Mouse (Mus musculus) right cerebral cortex, adult 2 months (tissue): ENCODE results near the gene Chd2.

Experiments
- DNase-seq, 2 experiments: peaks; one replicate each; pipeline ENCODE4 v3.0.0; 2021 to 2022; ENCODE audit warnings: low spot score in 2 of 2

Gene Chd2

DNA sequence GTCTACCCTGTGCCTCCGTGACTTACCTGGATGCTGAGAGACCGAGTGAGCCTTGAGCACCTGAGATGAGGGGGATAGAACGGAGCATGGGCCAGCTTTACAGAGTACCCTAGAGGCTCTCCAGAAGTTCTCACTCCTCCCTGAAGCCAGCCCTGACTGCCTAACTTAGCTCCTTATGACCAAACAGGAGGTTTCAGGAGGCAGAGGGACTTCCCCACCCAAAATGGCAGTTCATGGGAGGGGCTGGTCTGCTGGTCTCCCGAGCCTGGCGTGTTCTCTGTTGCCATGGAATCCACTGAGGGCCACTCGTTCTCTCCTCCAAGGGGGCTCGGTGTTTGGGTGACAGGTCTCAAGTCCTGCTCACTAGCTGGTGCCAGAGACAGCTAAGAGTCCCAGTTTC, 130.1 kb downstream of the Chd2 start:
- no peak for DNase-seq

DNA sequence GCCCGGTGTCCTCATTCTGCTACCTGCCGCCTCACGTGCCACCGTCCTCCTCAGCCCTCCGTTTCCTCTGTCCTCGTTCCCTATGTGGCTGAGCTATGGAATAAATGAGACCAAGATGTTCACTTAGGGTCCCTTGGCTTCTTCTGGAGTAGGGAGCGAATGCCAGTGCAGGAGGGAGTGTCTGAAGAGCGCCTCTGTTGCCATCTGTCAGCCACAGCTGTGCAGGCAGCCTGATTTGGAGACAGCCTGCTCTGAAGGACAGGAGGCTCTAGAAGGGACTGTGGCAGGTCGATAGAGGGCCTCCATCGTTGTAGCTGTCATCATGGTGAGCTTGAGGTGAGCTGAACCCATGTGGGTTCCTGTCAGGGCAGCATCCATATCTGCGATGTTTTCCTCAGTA, 136.1 kb downstream of the Chd2 start:
- no peak for DNase-seq

DNA sequence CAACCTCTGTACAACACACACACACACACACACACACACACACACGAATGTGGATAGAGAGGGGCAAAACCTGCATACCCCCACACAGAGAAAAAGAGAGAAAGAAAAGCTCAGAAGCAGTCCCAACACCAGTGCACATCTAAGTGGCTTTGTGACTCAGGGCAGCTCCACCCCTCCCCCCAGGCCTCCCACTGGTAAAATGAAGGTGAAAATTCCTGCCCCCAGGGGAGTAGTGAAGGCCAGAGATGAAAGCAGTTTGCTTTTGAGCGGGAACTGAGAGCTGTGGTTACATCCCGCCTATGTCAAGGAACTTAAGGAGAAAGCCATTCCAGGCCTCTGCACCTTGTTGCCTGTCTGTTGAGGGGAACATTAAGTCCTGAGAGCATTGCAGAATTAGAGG, 138.1 kb downstream of the Chd2 start:
- DNase-seq = no peak

DNA sequence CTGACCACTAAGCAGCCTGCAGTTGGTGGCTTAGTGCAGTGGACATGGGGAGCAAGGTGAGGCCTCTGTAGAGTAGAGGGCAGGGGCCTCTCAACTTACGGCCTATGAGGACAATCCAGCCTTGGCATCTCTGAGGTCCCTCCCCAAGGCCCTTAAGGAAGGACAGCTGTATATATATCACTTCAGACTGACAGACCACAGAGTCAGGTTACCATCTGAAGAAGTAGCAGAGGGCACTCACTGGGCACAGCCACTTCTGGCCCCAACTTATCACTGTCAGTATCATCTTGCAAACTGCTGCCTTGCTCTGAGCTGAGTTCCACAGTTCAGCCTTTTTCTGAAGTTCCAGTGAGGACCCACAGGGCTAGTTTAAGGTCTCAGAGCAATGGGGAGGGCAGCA, 139.0 kb downstream of the Chd2 start:
- DNase-seq = no peak

DNA sequence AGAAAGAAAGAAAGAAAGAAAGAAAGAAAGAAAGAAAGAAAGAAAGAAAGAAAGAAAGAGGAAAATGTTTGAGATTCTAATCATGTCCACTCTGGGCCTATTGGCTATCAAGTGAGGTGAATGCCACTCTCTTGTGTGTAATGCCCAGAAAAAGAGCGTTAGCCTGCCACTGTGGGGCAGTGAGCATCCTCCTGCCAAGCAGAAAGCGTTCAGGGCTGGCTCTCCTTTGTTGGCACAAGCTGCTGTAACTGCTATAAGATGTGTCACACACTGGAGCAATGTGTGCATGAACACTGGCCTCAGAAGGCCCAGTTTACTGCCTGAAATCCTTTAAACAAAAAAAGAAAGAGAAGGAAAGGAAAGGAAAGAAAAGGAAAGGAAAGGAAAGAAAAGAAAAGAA, 139.5 kb downstream of the Chd2 start:
- no peak for DNase-seq

DNA sequence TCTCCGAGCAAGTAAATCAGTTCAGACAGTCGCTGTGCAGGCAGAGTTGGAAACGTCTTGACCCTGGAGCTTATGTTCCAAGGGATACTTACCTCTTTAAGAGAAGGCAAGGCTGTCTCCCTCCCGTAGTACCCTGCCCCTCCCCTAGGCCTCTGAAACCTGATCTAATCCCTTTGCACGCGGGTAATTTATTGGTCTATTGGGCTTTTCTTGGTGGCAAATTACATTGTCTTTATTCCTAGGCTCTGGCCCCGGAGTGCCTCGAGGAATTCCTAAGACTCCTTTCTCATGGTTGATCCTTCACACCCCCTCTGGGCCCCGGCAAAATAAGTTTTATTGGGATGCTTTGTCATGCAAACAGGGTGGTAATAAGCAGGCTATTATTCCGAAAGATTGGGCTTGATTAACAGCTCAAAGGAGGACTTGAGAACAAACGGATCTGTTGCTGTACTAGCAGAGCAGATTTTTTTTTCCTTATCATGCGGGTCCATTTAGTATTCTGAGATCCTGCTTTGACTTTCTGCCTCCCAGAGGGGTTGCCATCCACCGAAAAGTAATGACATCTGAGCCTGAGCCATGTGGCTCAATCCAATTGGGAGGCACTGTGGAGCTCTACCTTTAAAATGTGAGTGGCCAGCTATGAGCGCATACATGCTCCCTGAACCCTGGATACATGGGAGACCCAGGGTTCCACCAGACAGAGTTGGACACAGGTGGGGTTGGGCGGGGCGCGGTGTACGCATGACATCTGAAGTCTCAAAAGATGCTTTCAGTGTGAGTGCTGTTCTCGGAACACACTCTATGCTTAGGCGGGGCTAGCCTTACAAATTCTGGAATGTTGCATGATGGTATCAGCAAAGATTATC, 141.3 kb downstream of the Chd2 start:
- DNase-seq = peak in 1 of 2 experiments; percentile 33

DNA sequence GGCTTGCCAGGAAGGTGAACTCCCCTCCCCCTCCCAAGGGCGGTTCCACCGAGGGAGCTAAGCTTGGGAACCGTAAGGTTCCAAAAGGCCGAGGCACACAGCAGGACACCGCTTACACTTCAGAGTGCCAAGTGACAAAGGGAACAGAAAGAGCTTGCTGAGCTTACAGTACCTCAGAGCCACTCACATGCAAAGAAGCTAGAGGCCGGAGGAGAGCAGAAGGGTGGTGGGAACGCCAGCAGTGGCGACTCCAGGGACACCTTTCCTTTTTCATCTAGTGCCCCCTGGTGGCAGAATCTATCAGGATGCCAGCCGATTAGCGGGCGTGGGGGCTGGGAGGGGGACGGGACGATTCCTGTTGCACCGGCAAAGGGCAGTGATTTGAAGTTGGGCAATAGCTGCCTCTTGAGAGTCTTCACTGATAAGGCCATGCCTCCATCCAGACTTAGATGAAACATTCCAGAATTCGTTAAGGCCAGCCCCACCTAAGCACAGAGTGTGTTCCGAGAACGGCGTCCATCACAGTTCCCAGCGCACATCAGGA, 142.1 kb downstream of the Chd2 start:
- peak; percentile 71 to 87 for DNase-seq

DNA sequence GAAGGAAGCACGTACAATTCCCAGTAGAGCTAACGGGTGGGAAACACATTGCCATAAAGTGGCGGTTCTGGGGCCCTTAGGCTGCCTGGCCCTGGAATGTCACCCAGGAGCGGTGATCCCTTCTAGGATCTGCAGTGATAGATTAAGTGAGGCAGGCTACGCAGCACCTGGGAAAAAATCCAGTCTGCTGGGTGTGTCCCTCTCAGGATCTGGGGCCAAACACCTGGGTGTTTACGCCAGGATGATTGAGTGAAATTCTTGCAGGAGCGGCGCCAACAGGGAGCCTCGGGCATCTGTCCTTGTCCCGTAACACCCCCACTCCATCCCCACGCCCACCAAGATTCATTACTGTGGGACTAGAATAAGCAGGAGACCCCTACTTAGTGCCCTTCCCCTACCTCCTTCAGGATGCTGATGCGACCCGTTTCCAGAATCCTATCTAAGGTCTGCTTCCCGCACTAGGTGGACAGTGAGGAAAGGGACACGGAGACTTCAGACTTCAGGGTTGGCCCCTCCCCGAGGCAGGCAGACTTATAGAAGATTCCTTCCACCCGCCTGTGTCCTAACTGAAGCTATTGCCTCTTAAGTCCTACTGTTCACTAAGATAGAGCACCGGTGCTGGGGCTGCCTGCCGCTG, 142.7 kb downstream of the Chd2 start:
- no peak for DNase-seq

DNA sequence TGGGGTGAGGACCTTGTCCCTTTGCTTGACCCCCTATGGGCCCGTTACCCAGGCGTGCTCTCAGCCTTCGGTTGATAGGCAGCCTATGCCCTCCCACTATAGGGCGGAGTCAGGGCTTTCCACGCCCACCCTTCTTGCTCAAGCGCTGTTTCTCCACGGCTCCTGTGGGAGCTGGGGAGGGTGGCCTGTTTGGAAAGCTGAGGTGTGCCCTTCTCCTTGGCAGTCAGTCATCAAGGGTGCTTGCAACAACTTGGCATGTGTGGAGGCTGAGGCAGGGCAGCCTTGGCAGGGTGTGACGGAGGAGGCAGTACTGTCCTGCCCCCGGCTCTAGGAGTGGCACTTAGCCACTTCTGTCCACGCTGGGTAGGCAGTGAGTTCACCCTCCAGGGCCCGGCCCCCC, 143.3 kb downstream of the Chd2 start:
- no peak for DNase-seq

DNA sequence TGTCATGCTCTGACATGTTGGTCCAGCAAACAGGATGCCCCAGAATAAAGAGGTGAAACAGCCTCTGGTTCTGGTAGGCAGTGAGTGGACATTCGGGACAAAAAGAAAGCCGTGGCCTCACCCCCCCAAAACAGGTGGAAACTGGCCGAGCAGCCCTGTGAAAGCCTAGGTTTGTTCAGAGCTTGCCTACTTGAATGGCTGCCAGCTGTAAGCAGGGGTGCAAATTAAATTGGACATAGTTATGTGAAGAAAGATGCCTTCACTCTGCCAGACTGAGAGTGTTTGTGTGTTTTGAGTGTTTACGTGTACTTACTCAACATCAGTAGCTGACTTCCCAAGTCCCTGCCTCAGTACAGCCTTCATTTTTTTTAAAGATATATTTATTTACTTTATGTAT, 147.6 kb downstream of the Chd2 start:
- DNase-seq = no peak

DNA sequence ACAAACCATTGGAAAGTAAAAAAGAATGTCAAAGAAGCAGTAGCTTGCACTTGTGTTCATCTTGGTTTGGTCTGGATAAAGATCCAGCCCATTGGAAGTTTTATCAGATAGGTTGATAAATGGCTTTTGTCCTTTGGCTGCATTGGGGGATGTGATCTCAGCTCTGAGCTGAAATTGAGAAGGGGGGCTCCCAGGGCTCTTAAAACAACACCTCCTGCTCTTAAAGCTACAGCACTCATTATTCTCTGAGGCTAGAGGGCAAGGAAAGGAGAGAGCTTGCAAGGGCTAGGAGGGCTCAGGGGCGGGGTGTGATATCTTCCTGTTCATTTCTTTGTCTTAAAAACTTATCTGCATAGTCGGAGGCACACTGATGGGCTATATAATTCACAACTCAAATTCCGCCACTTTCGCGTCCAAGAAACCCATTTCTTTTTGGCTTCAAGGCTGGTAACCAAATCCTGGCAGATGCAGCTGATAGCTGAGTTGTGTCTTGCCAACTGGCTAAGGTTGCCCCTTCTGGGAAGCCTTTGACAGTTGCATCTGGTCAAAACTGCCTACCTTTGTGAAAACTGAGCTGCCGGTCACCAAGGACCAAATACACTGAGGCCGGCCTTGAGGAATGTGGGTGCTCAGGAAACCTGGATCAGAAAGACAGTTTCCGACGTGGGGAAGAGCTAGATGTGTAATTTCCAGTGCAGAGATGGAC, 148.2 kb downstream of the Chd2 start:
- no peak for DNase-seq

DNA sequence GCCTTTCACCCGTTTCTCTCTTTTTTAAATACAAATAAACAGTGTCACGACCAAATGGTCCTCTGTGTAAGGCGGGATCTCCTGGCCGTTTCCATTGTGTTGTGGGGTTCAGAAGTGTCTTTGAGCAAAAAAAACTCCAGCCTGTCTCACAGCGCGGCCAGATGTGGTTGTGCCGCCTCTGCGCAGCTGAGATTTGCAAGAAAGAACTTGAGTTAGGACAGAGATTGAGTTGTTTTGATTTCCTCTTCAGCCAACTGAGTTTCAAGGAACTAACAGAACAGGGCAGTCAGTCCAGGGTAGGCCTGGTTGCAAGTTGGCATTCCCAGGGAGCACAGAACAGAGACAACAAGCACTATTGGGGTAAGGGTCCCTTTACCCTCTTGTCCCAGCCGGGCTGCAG, 149.3 kb downstream of the Chd2 start:
- no peak for DNase-seq

DNA sequence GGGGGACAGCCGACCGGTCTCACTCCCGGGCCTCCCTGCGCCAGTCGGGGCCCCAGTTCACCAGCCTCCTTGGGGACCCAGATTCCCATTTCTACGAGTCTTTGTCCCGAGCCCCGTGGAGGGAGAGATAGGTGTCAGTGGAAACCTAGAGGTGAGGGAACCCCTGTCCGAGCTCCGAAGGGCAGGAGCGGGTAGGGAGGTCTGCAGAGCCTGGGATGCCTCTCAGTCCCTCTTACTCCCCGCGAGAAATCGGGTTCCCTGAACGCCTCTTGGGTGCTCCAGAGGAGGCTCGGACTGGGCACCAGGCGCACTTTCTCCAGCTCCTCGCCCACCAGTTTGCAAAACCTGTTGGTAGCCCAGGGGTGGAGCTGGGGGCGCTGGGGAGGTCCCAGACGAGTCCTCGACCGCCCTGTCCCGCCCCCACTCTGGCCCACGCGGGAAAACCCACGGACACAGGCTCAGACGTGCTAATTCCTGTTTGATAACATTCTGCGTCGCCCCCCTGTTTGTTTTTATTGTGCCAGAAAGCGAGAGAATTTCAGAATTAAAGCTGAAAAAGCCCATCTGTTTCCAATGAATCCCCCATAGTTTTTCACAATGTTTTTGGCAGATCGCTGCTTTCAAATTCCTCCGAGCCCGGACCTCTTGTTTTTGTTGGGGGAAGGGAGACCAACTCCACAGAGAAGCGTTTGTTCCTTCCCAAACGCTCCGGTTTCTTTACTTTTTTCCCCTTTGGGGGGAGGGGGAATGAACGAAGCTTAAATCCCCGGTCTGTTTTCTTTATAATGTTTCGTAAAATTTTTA, 149.9 kb downstream of the Chd2 start:
- peak in 1 of 2 experiments; percentile 37 for DNase-seq

DNA sequence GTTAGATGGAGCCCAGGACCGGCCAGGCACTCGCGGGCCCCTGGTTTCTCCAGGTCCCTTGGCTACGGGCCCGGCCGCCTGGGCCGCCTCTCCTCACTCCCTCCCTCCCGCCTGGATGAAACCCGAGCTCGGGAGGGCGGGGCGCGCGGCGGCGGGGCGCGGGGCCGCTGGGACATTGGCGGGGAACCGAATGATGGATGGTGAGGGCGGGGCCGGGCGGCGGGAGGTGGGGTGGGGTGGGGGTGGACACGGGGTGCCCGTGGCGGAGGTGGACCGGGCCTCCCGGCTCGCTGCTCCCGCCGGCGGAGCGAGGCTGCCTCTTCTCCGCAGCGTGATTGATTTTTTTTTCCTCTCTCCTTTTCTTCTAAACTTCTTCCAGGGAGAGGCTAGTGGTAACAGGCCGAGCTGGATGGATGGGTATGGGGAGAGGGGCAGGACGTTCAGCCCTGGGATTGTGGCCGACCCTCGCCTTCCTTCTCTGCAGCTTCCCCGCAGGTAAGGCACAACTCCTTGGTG, 150.6 kb downstream of the Chd2 start:
- DNase-seq = peak; percentile 72 to 73

DNA sequence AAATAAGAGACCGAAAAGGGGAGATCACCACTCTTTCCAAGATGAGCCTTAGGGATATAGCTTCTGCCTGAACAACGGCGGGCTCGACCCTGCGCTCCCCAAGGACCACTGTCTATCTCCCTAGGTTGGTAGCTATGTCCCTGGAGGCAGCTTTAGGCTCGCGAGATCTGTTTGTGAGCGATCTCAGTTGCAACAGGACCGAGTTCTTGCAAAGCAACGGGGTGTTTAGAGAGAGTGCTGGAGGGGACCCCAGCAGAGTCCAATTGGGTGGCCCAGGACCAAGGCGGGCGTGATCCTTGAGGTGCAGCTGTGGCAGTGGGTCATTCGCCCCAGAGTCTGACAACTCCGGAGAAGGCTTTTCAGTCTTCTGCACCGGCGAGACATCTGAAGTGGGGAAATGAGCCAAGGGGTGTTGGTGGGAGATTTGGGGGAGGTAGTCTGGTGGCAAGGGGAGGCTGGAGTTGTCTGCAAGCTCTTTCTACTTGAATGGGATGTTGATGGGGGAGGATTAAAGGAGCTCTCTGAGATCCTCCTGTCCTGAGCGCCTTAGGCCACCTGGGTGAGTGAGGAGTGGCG, 151.1 kb downstream of the Chd2 start:
- no peak for DNase-seq

DNA sequence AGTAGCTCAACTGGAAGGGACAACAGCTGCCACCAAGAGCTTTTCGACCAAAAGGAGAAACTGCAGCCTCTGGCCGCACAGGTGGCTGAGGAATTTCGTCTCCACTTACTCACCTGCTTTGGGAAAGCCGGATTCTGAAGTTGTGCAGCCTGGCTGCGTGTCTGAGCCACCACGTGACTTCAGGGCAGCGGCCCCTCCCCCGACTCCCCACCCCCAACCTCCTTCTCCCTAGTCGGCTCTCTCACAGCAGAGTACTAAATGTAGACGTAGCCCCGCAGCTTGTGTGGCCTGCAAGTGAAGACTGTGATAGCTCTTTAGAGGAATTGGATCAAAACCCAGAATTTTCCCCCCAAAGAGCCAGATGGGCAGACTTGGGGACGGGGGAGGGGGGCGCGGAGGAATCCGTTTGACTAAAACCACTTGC, 151.7 kb downstream of the Chd2 start:
- DNase-seq = no peak

DNA sequence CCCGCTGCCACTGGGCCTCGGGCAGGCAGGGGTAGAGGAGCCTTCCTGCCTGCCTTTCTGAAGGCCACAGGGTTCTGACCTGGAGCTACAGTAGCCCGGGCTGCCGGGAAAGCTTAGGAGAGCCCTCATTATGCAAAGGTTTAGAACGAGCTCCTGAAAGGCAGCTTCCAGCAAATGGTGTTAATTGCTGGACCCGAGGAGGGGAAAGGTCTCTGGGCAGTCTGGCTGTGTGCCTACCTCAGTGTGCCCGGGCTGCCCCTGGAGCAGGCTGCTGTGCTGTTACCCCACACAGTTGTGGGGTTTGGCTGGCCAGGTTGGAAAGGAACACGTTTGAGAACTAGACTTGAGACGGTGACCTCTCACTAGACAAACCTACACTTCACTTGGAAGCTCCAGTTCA, 152.2 kb downstream of the Chd2 start:
- no peak for DNase-seq

DNA sequence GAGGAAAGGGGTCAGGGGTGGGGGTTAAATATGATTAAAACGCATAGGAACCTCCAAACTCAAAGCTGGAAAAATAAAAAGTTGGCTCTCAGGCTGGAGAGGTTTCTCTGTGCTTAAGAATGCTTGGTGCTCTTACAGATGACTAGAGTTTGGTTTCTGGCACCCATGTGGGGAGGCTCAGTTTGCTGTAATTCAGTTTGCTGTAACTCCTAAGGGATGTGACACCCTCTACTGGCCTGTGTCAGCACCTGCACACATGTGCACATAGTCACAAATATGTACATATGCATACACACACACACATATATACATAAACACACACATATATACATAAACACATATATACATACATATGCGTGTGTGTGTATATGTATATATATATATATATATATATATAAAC, 152.8 kb downstream of the Chd2 start:
- DNase-seq = no peak

DNA sequence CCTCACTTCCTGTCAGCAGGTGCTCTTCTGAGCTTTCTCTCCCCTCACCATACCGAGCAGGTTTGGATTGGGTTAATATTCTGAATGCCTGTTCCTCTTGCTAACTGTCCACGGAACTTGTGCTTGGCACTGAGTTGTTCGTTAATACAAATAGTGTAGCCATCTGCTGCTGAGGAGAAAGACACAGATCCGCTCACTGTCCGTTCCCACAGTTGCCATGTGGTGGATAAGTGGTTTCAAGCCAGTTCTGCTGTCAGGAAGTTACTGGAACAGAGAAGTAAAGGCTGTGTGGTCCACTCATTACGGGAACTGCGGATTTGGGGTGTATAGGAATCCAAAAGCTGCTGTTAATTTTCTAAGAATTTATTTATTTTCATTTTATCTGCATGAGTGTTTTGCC, 158.8 kb downstream of the Chd2 start:
- no peak for DNase-seq

DNA sequence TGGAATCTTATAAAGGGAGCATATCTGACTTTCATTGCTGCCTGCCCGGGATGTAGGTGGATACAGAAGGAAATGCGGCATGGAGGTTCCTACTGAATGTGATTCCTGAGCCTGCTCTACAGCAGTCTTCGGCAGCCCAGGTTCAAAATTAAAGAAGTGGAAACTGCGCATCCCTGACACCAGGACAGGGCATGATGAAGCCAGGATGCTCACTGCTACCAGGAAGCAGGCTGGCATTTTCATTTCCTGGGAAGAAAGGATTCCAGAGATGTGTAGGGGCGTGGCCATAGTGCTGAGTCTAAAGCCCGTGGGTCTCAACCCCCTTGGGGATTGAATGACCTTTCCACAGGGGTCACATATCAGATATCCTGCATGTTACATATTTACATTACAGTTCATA, 163.6 kb downstream of the Chd2 start:
- DNase-seq = no peak

DNA sequence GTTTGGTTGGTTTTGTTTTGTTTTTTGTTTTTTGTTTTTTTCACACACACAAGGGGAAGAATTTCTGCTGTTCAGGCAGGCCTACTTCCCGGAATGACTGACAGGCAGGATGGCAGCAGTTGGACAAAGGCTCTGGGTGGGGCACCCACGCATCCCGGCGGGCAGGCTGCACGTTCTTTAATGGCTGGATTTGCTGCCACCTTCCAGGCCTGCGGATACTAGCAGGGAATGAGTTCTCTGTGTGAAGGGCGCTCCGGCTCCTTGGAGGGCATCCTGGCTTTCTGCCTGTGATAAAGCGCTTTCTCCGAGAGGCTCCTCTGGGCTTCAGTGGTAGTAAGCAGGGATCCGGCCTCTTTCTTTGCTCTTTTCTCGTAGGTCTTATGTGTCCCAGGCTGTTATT, 164.3 kb downstream of the Chd2 start:
- DNase-seq = peak in 1 of 2 experiments; percentile 31
